Mouse (Mus musculus) MEL (cell line): Measurements from ENCODE around the gene Nsmce3. TPM values are rescaled to one million over a fixed set of nuclear protein-coding genes. Genes with fewer than 3 reads are reported as not detected.

ENCODE experiments used
- DNase-seq: peaks from one replicate; pipeline ENCODE4 v3.0.0; 2011; ENCODE audit warnings: low read depth, low spot score
- H3K27ac ChIP-seq: 2 replicates; pipeline ENCODE4 v1.5.1; 2012; ENCODE audit warnings: low read depth, mild to moderate bottlenecking, control low read depth, low read length, moderate library complexity; ENCODE audit not compliant: control insufficient read depth
- H3K27me3 ChIP-seq, 2 experiments: fragments of 150-350 bp in 1 of 2; sonication (generic) in 1 of 2; 2 replicates each; pipeline ENCODE4 v1.6.1; 2012; ENCODE audit warnings: low read length in 2 of 2, mild to moderate bottlenecking in 2 of 2, improper control_type of control experiment in 1 of 2, moderate library complexity in 1 of 2; ENCODE audit not compliant: insufficient read depth in 2 of 2, control insufficient read depth in 1 of 2
- H3K36me3 ChIP-seq, 2 experiments: 2 replicates each; pipeline ENCODE4 v1.6.1; 2012 to 2014; ENCODE audit warnings: low read length in 2 of 2, improper control_type of control experiment in 1 of 2, inconsistent platforms in 1 of 2, mild to moderate bottlenecking in 1 of 2; ENCODE audit not compliant: insufficient read depth in 2 of 2, control insufficient read depth in 1 of 2
- H3K4me1 ChIP-seq, 2 experiments: fragments of 150-350 bp in 1 of 2; sonication (generic) in 1 of 2; 2 replicates each; pipeline ENCODE4 v1.6.1; 2012; ENCODE audit warnings: low read length in 2 of 2, improper control_type of control experiment in 1 of 2, mild to moderate bottlenecking in 1 of 2; ENCODE audit not compliant: insufficient read depth in 2 of 2, control insufficient read depth in 1 of 2
- H3K4me3 ChIP-seq, 2 experiments: fragments of 150-350 bp in 1 of 2; sonication (generic) in 1 of 2; 2 replicates each; pipeline ENCODE4 v1.5.1; 2012; ENCODE audit warnings: low read depth in 2 of 2, low read length in 2 of 2, mild to moderate bottlenecking in 2 of 2, moderate library complexity in 2 of 2, control low read depth in 1 of 2, improper control_type of control experiment in 1 of 2; ENCODE audit not compliant: control insufficient read depth in 1 of 2, insufficient read depth in 1 of 2
- H3K79me2 ChIP-seq: 2 replicates; pipeline ENCODE4 v1.6.1; 2012; ENCODE audit warnings: mild to moderate bottlenecking, low read length, moderate library complexity; ENCODE audit not compliant: control insufficient read depth, poor library complexity, insufficient read depth
- H3K9ac ChIP-seq: 2 replicates; pipeline ENCODE4 v1.6.1; 2012; ENCODE audit warnings: low read depth, mild to moderate bottlenecking, control low read depth, low read length, moderate library complexity; ENCODE audit not compliant: control insufficient read depth, poor library complexity, severe bottlenecking
- H3K9me3 ChIP-seq: fragments of 150-350 bp; sonication (generic); replicated peaks from 2 replicates; pipeline ENCODE4 v1.6.1; 2012; ENCODE audit warnings: mild to moderate bottlenecking, low read length, improper control_type of control experiment, moderate library complexity; ENCODE audit not compliant: insufficient read depth
- CHD1 ChIP-seq: IDR thresholded peaks from 2 replicates; pipeline ENCODE4 v1.6.1; 2012; ENCODE audit warnings: low read depth, mild to moderate bottlenecking, inconsistent platforms, low read length, improper control_type of control experiment
- CHD2 ChIP-seq: IDR thresholded peaks from 2 replicates; pipeline ENCODE4 v1.6.1; 2011; ENCODE audit warnings: low read length, improper control_type of control experiment
- E2F4 ChIP-seq: IDR thresholded peaks from 2 replicates; pipeline ENCODE4 v1.6.1; 2011; ENCODE audit warnings: low read depth, low read length, improper control_type of control experiment, borderline replicate concordance
- ELF1 ChIP-seq: IDR thresholded peaks from 2 replicates; pipeline ENCODE4 v1.6.1; 2014; ENCODE audit warnings: low read depth, mild to moderate bottlenecking, inconsistent platforms, low read length, improper control_type of control experiment, moderate library complexity
- EP300 ChIP-seq, 2 experiments: IDR thresholded peaks; 2 replicates each; pipeline ENCODE4 v1.6.1; 2011; ENCODE audit warnings: improper control_type of control experiment in 2 of 2, low read length in 2 of 2, low read depth in 1 of 2, mild to moderate bottlenecking in 1 of 2
- ETS1 ChIP-seq: IDR thresholded peaks from 2 replicates; pipeline ENCODE4 v1.6.1; 2012; ENCODE audit warnings: low read depth, mild to moderate bottlenecking, inconsistent platforms, low read length, improper control_type of control experiment, moderate library complexity
- MXI1 ChIP-seq: IDR thresholded peaks from 2 replicates; pipeline ENCODE4 v1.6.1; 2011; ENCODE audit warnings: mild to moderate bottlenecking, low read depth, low read length, improper control_type of control experiment
- MYB ChIP-seq: IDR thresholded peaks from 2 replicates; pipeline ENCODE4 v1.6.1; 2011; ENCODE audit warnings: mild to moderate bottlenecking, low read depth, low read length, improper control_type of control experiment
- NRF1 ChIP-seq: IDR thresholded peaks from 2 replicates; pipeline ENCODE4 v1.6.1; 2014; ENCODE audit warnings: low read depth, mild to moderate bottlenecking, inconsistent platforms, low read length, improper control_type of control experiment, moderate library complexity; ENCODE audit not compliant: poor library complexity, insufficient read depth, severe bottlenecking
- POLR2AphosphoS5 ChIP-seq: IDR thresholded peaks from 2 replicates; pipeline ENCODE4 v1.6.1; 2012; ENCODE audit warnings: low read depth, borderline replicate concordance, mild to moderate bottlenecking, inconsistent platforms, low read length, moderate library complexity, mixed read lengths
- SIN3A ChIP-seq: IDR thresholded peaks from 2 replicates; pipeline ENCODE4 v1.6.1; 2012; ENCODE audit warnings: low read length, improper control_type of control experiment, inconsistent platforms
- USF1 ChIP-seq: IDR thresholded peaks from 2 replicates; pipeline ENCODE4 v1.6.1; 2014; ENCODE audit warnings: low read depth, mild to moderate bottlenecking, inconsistent platforms, low read length, improper control_type of control experiment, moderate library complexity
- ZMIZ1 ChIP-seq: IDR thresholded peaks from 2 replicates; pipeline ENCODE4 v1.6.1; 2012; ENCODE audit warnings: low read depth, mild to moderate bottlenecking, inconsistent platforms, low read length, improper control_type of control experiment, moderate library complexity
- polyA plus RNA-seq, 2 experiments: library from polyadenylated mRNA; stranded (reverse) in 1 of 2; unstranded in 1 of 2; fragments of >175 nt in 1 of 2; fragments of >200 nt in 1 of 2; gene quantifications; 2 replicates each; pipeline versions ENCODE4 v1.2.1 to v1.2.4; 2012; ENCODE audit warnings: low replicate concordance in 2 of 2, low read depth in 1 of 2; ENCODE audit not compliant: insufficient read length in 2 of 2, insufficient read depth in 1 of 2, missing spikeins in 1 of 2
- total RNA-seq: library from RNA; depleted of rRNA; stranded (reverse); fragments of 300-350 nt; gene quantifications from 2 replicates; pipeline ENCODE4 v1.2.3, GENCODE M21; 2012

Gene Nsmce3
- total and polyA plus RNA-seq, 3 experiments, result 9.5 to 9.9 TPM; not detected in 1

DNA sequence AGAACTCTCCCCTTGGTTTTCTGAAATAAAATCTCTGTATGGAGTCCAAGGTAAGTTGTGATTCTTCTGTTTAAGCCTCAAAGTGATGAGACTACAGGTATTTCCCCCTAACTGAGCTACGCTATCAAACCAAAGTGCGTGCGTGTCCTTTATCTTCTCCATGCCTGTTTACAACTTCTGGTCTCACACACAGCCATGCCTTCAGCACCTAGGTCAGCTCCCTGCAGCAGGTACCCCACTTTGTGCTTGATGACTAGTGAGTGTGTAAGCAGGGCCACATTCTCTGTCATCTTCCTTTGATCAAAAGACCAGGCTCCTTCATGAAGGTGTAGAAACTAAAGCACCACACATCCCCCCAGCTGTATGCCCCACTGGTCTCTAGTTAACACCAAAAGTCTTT is 22.0 kb downstream of the Nsmce3 start:
- Histone ChIP-seq H3K27ac (no peak overlapping the region), H3K4me1 (no peaks in the 10 kb centered on the region), H3K27me3 (no peaks in the 10 kb centered on the region), H3K9ac (no peak overlapping the region), H3K4me3 (no peak overlapping the region), H3K36me3 (no peaks in the 10 kb centered on the region), H3K79me2 (no peaks in the 10 kb centered on the region), H3K9me3 (no peaks in the 10 kb centered on the region)
- TF ChIP-seq SIN3A, result no peak
- TF ChIP-seq NRF1, result no peak
- no peak for TF ChIP-seq MXI1
- TF ChIP-seq ELF1, result no peak
- peak; percentile 61 for DNase-seq

- TF ChIP-seq MYB (no peak), ZMIZ1 (no peak), ETS1 (no peak), NRF1 (no peak), CHD1 (no peak), POLR2AphosphoS5 (no peak), USF1 (no peak)
- no peak overlapping the region for H3K27ac ChIP-seq
- H3K4me3 ChIP-seq, result no peak overlapping the region
- H3K79me2 ChIP-seq, result no peaks in the 10 kb centered on the region
- H3K9me3 ChIP-seq, result no peaks in the 10 kb centered on the region
- no peak overlapping the region for H3K9ac ChIP-seq
- no peaks in the 10 kb centered on the region for H3K4me1 ChIP-seq
- no peak for DNase-seq
- no peaks in the 10 kb centered on the region for H3K36me3 ChIP-seq
- H3K27me3 ChIP-seq, result no peaks in the 10 kb centered on the region
Measured at GRCm38 (mm10) chr7:64847366-64847899, 25.4 kb downstream of the Nsmce3 start.

- no peaks in the 10 kb centered on the region for H3K79me2 ChIP-seq
- no peak overlapping the region for H3K27ac ChIP-seq
- no peaks in the 10 kb centered on the region for H3K9me3 ChIP-seq
- DNase-seq, result no peak
- TF ChIP-seq CHD2 (no peak), E2F4 (no peak), EP300 (IDR thresholded peaks at IDR 0.05; ENCODE audit: low read depth in 1 of 2, low read length in 2 of 2) (no peak)
- no peaks in the 10 kb centered on the region for H3K27me3 ChIP-seq
- no peak overlapping the region for H3K9ac ChIP-seq
- H3K36me3 ChIP-seq, result no peaks in the 10 kb centered on the region
- H3K4me1 ChIP-seq, result no peaks in the 10 kb centered on the region
- H3K4me3 ChIP-seq, result no peak overlapping the region
Measured at GRCm38 (mm10) chr7:64846061-64846460, 26.7 kb downstream of the Nsmce3 start.
